Mouse (Mus musculus) heart, adult 2 months (tissue): ENCODE measurements at regions not wholly inside any gene's neighbourhood (a gene's known extent, or its start where the extent isn't known, plus 50 kb on each side); places are given as distances from the start of the nearest gene placed in this dataset.

Experiments used
- CTCF ChIP-seq: fragments of 200-600 bp; IDR thresholded peaks from 2 replicates; pipeline ENCODE4 v1.8.1; 2022; ENCODE audit warnings: antibody characterized with exemption, mild to moderate bottlenecking, moderate library complexity
- POLR2A ChIP-seq: fragments of 200-500 bp; IDR thresholded peaks from 2 replicates; pipeline ENCODE4 v1.6.1; 2011; ENCODE audit warnings: mild to moderate bottlenecking, low read depth, low read length, control low read depth; ENCODE audit not compliant: insufficient read depth

DNA sequence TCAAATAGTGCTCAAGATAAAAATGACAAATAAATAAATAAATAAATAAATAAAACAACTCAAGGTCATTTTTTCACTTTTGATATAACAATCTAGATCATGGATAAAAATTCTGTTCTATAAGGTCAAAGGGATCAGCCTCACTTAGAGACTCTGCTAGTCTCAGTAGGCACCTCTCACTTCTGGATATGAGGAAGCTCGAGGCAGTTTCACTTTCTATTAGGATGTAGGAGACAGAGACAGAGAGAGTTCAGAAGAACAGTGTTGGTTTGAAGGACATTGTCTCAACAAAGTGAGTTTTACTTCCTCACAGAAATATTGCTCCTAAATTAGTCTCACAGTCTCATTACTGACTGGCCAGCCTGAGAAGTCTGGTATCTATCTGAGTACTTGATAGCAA is 458.9 kb downstream of the Trib2 start:
- TF ChIP-seq CTCF (no peak), POLR2A (no peak)
